Mouse (Mus musculus) midbrain, embryonic 12.5 days (tissue): ENCODE results near the gene Dnah5. TPM values are rescaled to one million over a fixed set of nuclear protein-coding genes. Genes with fewer than 3 reads are reported as not detected.
A peak's percentile ranks its signal among the peaks of the same experiment; 100 is the strongest.
"Not testable (repeated sequence)": the region's sequence is repeated elsewhere in the genome, so short reads cannot be mapped to it uniquely, and the experiment has no call there.

Source experiments
- ATAC-seq: fragments of 200-750 bp; cut with Nextera tagmentation; 2 replicates; pipeline ENCODE4 v1.8.0; 2017; ENCODE audit warnings: low read depth, moderate TSS enrichment, moderate library complexity; ENCODE audit not compliant: low FRiP score
- H3K27ac ChIP-seq: fragments of 300-500 bp; sonication (generic); replicated peaks from 2 replicates; pipeline ENCODE4 v1.5.1; 2016; ENCODE audit warnings: mild to moderate bottlenecking
- H3K27me3 ChIP-seq: fragments of 300-500 bp; sonication (generic); 2 replicates; pipeline ENCODE4 v1.6.1; 2016; ENCODE audit warnings: mild to moderate bottlenecking
- H3K36me3 ChIP-seq: fragments of 300-500 bp; sonication (generic); 2 replicates; pipeline ENCODE4 v1.6.1; 2016
- H3K4me1 ChIP-seq: fragments of 300-500 bp; sonication (generic); 2 replicates; pipeline ENCODE4 v1.6.1; 2016
- H3K4me2 ChIP-seq: fragments of 300-500 bp; sonication (generic); replicated peaks from 2 replicates; pipeline ENCODE4 v1.6.1; 2016; ENCODE audit warnings: mild to moderate bottlenecking, moderate library complexity
- H3K4me3 ChIP-seq: fragments of 300-500 bp; sonication (generic); 2 replicates; pipeline ENCODE4 v1.5.1; 2016; ENCODE audit warnings: mild to moderate bottlenecking
- H3K9ac ChIP-seq: fragments of 300-500 bp; sonication (generic); replicated peaks from 2 replicates; pipeline ENCODE4 v1.6.1; 2016; ENCODE audit warnings: mild to moderate bottlenecking, moderate library complexity
- H3K9me3 ChIP-seq: fragments of 300-500 bp; sonication (generic); 2 replicates; pipeline ENCODE4 v1.6.1; 2016; ENCODE audit warnings: mild to moderate bottlenecking
- WGBS: fragments of 180-500 bp; shearing (Covaris S2); methylation state at CpG from one replicate; pipeline ENCODE4 v1.1.7; 2016; 5-methylcytosine and 5-hydroxymethylcytosine counted together
- polyA plus RNA-seq: library from polyadenylated mRNA; unstranded; fragments of >200 nt; fragmentation: Nextera tagmentation; extraction: Ambion mirVana; gene quantifications from 2 replicates; pipeline ENCODE4 v1.2.1, GENCODE M21; 2016

The Dnah5 gene
- polyA plus RNA-seq, 1 experiment from 2014 or later: 0.34 TPM

GRCm38 (mm10) chr15:28313451-28313850 is 109.9 kb downstream of the Dnah5 start:
- ATAC-seq: no peak
- 81% methylated on average over 14 of the region's 14 CpGs for WGBS
- Histone ChIP-seq H3K4me3 (no peak overlapping the region), H3K4me1 (no peaks in the 10 kb centered on the region), H3K9ac (no peak overlapping the region), H3K27me3 (peaks cover 4% of the 10 kb centered on the region; the same call in 1 of the 2 replicates), H3K4me2 (no peak overlapping the region), H3K9me3 (no peaks in the 10 kb centered on the region), H3K27ac (no peak overlapping the region), H3K36me3 (no peaks in the 10 kb centered on the region)

GRCm38 (mm10) chr15:28315812-28316528 is 112.4 kb downstream of the Dnah5 start:
- peak; percentile 67 for ATAC-seq
- Histone ChIP-seq H3K36me3 (no peaks in the 10 kb centered on the region), H3K4me2 (0 out of 2 replicates have a peak overlapping the region, but pooled peaks have one; percentile 23), H3K27ac (no peak overlapping the region), H3K9me3 (no peaks in the 10 kb centered on the region), H3K4me1 (no peaks in the 10 kb centered on the region), H3K27me3 (peaks cover 4% of the 10 kb centered on the region; the same call in 1 of the 2 replicates), H3K9ac (no peak overlapping the region), H3K4me3 (no peak overlapping the region)
- 23% methylated on average over 6 of the region's 6 CpGs for WGBS

GRCm38 (mm10) chr15:28322533-28322932 is 119.0 kb downstream of the Dnah5 start:
- H3K9me3 ChIP-seq: no peaks in the 10 kb centered on the region
- 91% methylated on average over 7 of the region's 7 CpGs for WGBS
- no peaks in the 10 kb centered on the region for H3K36me3 ChIP-seq
- no peak overlapping the region for H3K4me2 ChIP-seq
- no peak overlapping the region for H3K27ac ChIP-seq
- no peak for ATAC-seq
- no peak overlapping the region for H3K4me3 ChIP-seq
- no peaks in the 10 kb centered on the region for H3K4me1 ChIP-seq
- peaks cover 7% of the 10 kb centered on the region; the same call in 1 of the 2 replicates for H3K27me3 ChIP-seq
- no peak overlapping the region for H3K9ac ChIP-seq

GRCm38 (mm10) chr15:28326985-28327384 is 123.4 kb downstream of the Dnah5 start:
- Histone ChIP-seq H3K4me3 (no peak overlapping the region), H3K4me1 (no peaks in the 10 kb centered on the region), H3K27me3 (peaks cover 7% of the 10 kb centered on the region; the same call in 1 of the 2 replicates), H3K4me2 (no peak overlapping the region), H3K27ac (no peak overlapping the region), H3K36me3 (no peaks in the 10 kb centered on the region), H3K9me3 (no peaks in the 10 kb centered on the region), H3K9ac (no peak overlapping the region)
- ATAC-seq: peak; percentile 38; the same call in 1 of the 2 replicates
- 50% methylated on average over 7 of the region's 7 CpGs for WGBS

GRCm38 (mm10) chr15:28327441-28327840 is 123.9 kb downstream of the Dnah5 start:
- Histone ChIP-seq H3K4me1 (no peaks in the 10 kb centered on the region), H3K4me2 (no peak overlapping the region), H3K27me3 (peaks cover 7% of the 10 kb centered on the region; the same call in 1 of the 2 replicates), H3K4me3 (no peak overlapping the region), H3K36me3 (no peaks in the 10 kb centered on the region), H3K9ac (no peak overlapping the region), H3K9me3 (no peaks in the 10 kb centered on the region), H3K27ac (no peak overlapping the region)
- 69% methylated on average over 9 of the region's 9 CpGs for WGBS
- ATAC-seq: peak; percentile 69; the same call in 1 of the 2 replicates

GRCm38 (mm10) chr15:28341151-28341550 is 137.6 kb downstream of the Dnah5 start:
- Histone ChIP-seq H3K9ac (no peak overlapping the region), H3K36me3 (no peaks in the 10 kb centered on the region), H3K4me1 (no peaks in the 10 kb centered on the region), H3K27me3 (no peaks in the 10 kb centered on the region), H3K4me3 (no peak overlapping the region), H3K4me2 (no peak overlapping the region), H3K9me3 (no peaks in the 10 kb centered on the region), H3K27ac (no peak overlapping the region)
- ATAC-seq: no peak
- 28% methylated on average over 4 of the region's 4 CpGs for WGBS

- no peaks in the 10 kb centered on the region for H3K4me1 ChIP-seq
- H3K9me3 ChIP-seq: no peaks in the 10 kb centered on the region
- H3K27ac ChIP-seq: no peak overlapping the region
- no peak for ATAC-seq
- H3K36me3 ChIP-seq: no peaks in the 10 kb centered on the region
- no peak overlapping the region for H3K9ac ChIP-seq
- WGBS: 75% methylated on average over 11 of the region's 11 CpGs
- H3K4me2 ChIP-seq: no peak overlapping the region
- no peak overlapping the region for H3K4me3 ChIP-seq
- no peaks in the 10 kb centered on the region for H3K27me3 ChIP-seq
Measured at GRCm38 (mm10) chr15:28367561-28367960, 164.0 kb downstream of the Dnah5 start.

- Histone ChIP-seq H3K4me2 (no peak overlapping the region), H3K4me1 (no peaks in the 10 kb centered on the region), H3K27ac (no peak overlapping the region), H3K9ac (no peak overlapping the region), H3K27me3 (no peaks in the 10 kb centered on the region), H3K4me3 (no peak overlapping the region), H3K36me3 (no peaks in the 10 kb centered on the region), H3K9me3 (no peaks in the 10 kb centered on the region)
- no peak for ATAC-seq
- 87% methylated on average over 6 of the region's 6 CpGs for WGBS
Measured at GRCm38 (mm10) chr15:28370431-28370830, 166.9 kb downstream of the Dnah5 start.

- no peak overlapping the region for H3K4me2 ChIP-seq
- ATAC-seq: no peak
- no peaks in the 10 kb centered on the region for H3K9me3 ChIP-seq
- WGBS: 65% methylated on average over 2 of the region's 2 CpGs
- H3K27me3 ChIP-seq: no peaks in the 10 kb centered on the region
- no peak overlapping the region for H3K4me3 ChIP-seq
- no peak overlapping the region for H3K9ac ChIP-seq
- no peak overlapping the region for H3K27ac ChIP-seq
- no peaks in the 10 kb centered on the region for H3K36me3 ChIP-seq
- H3K4me1 ChIP-seq: no peaks in the 10 kb centered on the region
Measured at GRCm38 (mm10) chr15:28371506-28371905, 168.0 kb downstream of the Dnah5 start.

GRCm38 (mm10) chr15:28374394-28374793 is 170.8 kb downstream of the Dnah5 start:
- Histone ChIP-seq H3K36me3 (no peaks in the 10 kb centered on the region), H3K9ac (no peak overlapping the region), H3K9me3 (no peaks in the 10 kb centered on the region), H3K27me3 (no peaks in the 10 kb centered on the region), H3K4me1 (no peaks in the 10 kb centered on the region), H3K4me2 (no peak overlapping the region), H3K4me3 (no peak overlapping the region), H3K27ac (no peak overlapping the region)
- 85% methylated on average over 1 of the region's 1 CpGs for WGBS
- no peak for ATAC-seq

GRCm38 (mm10) chr15:28380909-28381308 is 177.4 kb downstream of the Dnah5 start:
- no peak overlapping the region for H3K9ac ChIP-seq
- H3K9me3 ChIP-seq: no peaks in the 10 kb centered on the region
- H3K27ac ChIP-seq: no peak overlapping the region
- no peaks in the 10 kb centered on the region for H3K36me3 ChIP-seq
- no peak overlapping the region for H3K4me3 ChIP-seq
- no peaks in the 10 kb centered on the region for H3K4me1 ChIP-seq
- no peaks in the 10 kb centered on the region for H3K27me3 ChIP-seq
- no peak overlapping the region for H3K4me2 ChIP-seq
- WGBS: 78% methylated on average over 3 of the region's 3 CpGs
- ATAC-seq: no peak

GRCm38 (mm10) chr15:28393723-28394122 is 190.2 kb downstream of the Dnah5 start:
- not testable (repeated sequence) for H3K9me3 ChIP-seq, ATAC-seq, H3K4me2 ChIP-seq, H3K27ac ChIP-seq, H3K27me3 ChIP-seq, H3K4me3 ChIP-seq, H3K36me3 ChIP-seq, H3K4me1 ChIP-seq, H3K9ac ChIP-seq

GRCm38 (mm10) chr15:28395481-28395880 is 191.9 kb downstream of the Dnah5 start:
- ATAC-seq: no peak
- no peaks in the 10 kb centered on the region for H3K9me3 ChIP-seq
- no peaks in the 10 kb centered on the region for H3K27me3 ChIP-seq
- peaks cover 11% of the 10 kb centered on the region; the same call in 1 of the 2 replicates for H3K4me1 ChIP-seq
- H3K36me3 ChIP-seq: no peaks in the 10 kb centered on the region
- no peak overlapping the region for H3K27ac ChIP-seq
- H3K4me2 ChIP-seq: no peak overlapping the region
- WGBS: 88% methylated on average over 4 of the region's 4 CpGs
- no peak overlapping the region for H3K9ac ChIP-seq
- H3K4me3 ChIP-seq: no peak overlapping the region
